Mouse (Mus musculus): Measurements from ENCODE around the gene Ethe1.

DNA sequence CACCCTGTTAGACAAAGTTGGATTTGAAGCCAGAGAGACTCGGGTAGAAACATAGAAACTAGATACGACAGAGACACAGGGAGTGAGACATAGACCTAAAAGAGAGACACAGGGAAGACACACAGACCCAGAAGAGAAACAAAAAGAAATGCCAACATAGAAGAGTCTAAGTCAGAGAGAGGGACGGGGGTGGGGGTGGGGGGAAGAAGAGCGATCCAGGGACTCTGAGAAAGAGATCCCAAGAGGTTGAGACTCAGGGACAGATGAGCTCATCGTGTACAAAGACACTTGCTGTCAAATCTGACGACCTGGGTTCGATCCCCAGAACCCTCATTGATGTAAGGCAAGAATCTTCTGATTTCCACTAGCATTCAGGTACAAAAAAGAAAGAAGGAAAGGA lies 24.4 kb downstream of the Ethe1 start:
- TF ChIP-seq POLR2A (IDR thresholded peaks at IDR 0.05; ENCODE audit: low read depth, low read length) (no peak), CTCF (IDR thresholded peaks at IDR 0.05; ENCODE audit: borderline replicate concordance, insufficient read depth, low read length) (no peak)
